Mouse (Mus musculus) left cerebral cortex, adult 2 months (tissue): Measurements from ENCODE around the gene Gnb4. TPM values are rescaled to one million over a fixed set of nuclear protein-coding genes. Genes with fewer than 3 reads are reported as not detected.
A peak's percentile ranks its signal among the peaks of the same experiment; 100 is the strongest.

Experiments used
- DNase-seq, 2 experiments: peaks; one replicate each; pipeline ENCODE4 v3.0.0; 2021 to 2022; ENCODE audit warnings: low spot score in 2 of 2, mixed read lengths in 1 of 2; ENCODE audit errors: extremely low spot score in 1 of 2
- H3K27ac ChIP-seq: fragments of 200-600 bp; 2 replicates; pipeline ENCODE4 v1.8.1; 2022
- H3K4me3 ChIP-seq: fragments of 200-600 bp; 2 replicates; pipeline ENCODE4 v1.8.1; 2022
- CTCF ChIP-seq: fragments of 200-600 bp; IDR thresholded peaks from 2 replicates; pipeline ENCODE4 v1.8.1; 2022; ENCODE audit warnings: antibody characterized with exemption, mild to moderate bottlenecking, moderate library complexity
- intact Hi-C: fragments of 180-260 bp; cut with DNase I; formaldehyde crosslinking; loops from one replicate; pipeline ENCODE4 v1.15.1; 2025
- total RNA-seq, 2 experiments: library from RNA; stranded (reverse); gene quantifications; 2 replicates each; pipeline ENCODE4 v1.2.3; 2021

The Gnb4 gene
- total RNA-seq, 2 experiments from 2014 or later: 22.9 to 27.4 TPM

DNA sequence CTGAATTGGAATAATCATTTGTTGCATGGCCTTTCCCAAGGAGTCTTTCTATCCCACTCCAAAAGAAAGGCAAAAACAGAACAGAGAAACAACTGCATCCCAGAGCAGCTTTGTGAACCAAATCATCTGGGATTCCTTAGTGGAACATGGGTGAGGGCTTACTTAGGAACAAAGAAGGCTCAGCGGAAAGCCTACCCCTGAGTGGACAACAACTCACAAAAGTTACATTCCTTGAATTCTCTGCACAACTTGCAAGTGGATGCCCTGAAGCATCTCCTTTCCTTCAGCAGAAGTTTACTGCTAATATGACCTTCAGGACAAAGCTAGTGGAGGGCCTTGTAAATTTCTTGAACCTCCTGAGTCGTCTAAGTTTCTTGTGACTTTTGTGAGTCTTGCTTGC lies 28.4 kb upstream of the Gnb4 start:
- no peak overlapping the region for H3K27ac ChIP-seq
- H3K4me3 ChIP-seq: no peak overlapping the region
- no peak for DNase-seq
- no peak for TF ChIP-seq CTCF
- intact Hi-C loops: no loop called here

DNA sequence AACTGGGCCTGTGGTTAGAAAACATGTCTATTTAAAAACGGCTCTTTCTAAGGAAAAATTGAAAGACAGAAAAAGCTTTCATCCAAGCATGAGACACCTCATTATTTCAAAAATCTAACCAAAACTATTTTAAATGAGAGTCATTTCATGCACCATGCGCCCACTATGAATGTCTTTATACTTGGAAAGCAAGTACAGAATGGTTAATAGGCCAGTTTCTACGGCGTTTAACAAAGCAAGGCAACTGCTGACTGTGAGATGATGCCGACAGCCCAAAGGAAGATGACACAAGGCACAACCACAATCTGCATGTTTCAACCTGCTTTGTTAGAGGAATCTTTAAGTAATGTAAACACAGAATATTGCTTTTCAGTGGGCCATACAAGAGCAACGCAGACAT lies 25.7 kb upstream of the Gnb4 start:
- H3K4me3 ChIP-seq: no peak overlapping the region
- DNase-seq: no peak
- intact Hi-C loops: no loop called here
- no peak overlapping the region for H3K27ac ChIP-seq
- no peak for TF ChIP-seq CTCF

GRCm38 (mm10) chr3:32638240-32638639 lies 21.9 kb upstream of the Gnb4 start:
- DNase-seq: no peak
- H3K4me3 ChIP-seq: no peak overlapping the region
- intact Hi-C loops: no loop called here
- no peak overlapping the region for H3K27ac ChIP-seq
- TF ChIP-seq CTCF: no peak

GRCm38 (mm10) chr3:32632760-32633264 lies 16.4 kb upstream of the Gnb4 start:
- Histone ChIP-seq H3K27ac (no peak overlapping the region), H3K4me3 (no peak overlapping the region)
- intact Hi-C loops: no loop called here
- no peak for TF ChIP-seq CTCF
- DNase-seq: no peak

GRCm38 (mm10) chr3:32630210-32630609 lies 13.8 kb upstream of the Gnb4 start:
- Histone ChIP-seq H3K27ac (no peak overlapping the region), H3K4me3 (no peak overlapping the region)
- TF ChIP-seq CTCF: no peak
- intact Hi-C loops: no loop called here
- DNase-seq: no peak

DNA sequence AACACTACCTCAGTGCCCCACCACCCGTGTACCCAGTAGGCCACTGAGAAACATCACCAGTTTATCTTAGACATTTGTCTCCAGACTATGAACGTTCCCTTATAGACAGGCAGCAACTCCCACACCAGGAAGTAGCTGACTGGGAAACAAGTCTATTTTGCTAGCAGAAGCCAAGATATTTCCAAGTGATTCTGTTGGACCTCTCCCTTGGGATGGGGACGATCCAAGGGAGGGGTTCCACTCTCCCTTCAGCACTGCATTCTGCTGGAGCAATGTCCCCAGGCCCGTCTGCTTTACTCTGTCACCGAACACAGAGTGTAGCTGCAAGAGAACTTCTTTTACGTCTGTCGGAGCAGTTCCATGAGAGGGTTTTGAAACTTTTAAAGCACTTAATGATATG lies 11.8 kb upstream of the Gnb4 start:
- H3K4me3 ChIP-seq: no peak overlapping the region
- DNase-seq: no peak
- TF ChIP-seq CTCF: no peak
- intact Hi-C loops: no loop called here
- no peak overlapping the region for H3K27ac ChIP-seq

DNA sequence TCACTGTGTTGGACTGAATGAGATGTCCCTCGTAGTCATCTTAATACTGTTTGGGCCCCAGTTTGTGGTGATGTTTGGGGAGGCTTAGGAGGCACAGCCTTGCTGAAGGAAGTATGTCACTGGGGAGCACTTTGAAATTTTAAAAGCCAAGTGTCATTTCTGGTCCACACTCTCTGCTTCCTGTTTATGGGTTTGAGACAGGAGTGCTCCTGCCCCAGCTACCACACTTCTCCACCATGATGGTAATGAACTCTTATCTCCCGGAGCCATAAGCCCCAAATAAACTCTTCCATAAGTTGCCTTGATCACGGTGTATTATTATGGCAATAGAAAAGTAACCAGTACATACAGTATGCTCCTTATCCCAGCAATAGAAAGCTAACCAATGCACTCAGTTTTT lies 5.7 kb upstream of the Gnb4 start:
- DNase-seq: no peak
- no peak for TF ChIP-seq CTCF
- Histone ChIP-seq H3K4me3 (no peak overlapping the region), H3K27ac (no peak overlapping the region)
- intact Hi-C loops: no loop called here

DNA sequence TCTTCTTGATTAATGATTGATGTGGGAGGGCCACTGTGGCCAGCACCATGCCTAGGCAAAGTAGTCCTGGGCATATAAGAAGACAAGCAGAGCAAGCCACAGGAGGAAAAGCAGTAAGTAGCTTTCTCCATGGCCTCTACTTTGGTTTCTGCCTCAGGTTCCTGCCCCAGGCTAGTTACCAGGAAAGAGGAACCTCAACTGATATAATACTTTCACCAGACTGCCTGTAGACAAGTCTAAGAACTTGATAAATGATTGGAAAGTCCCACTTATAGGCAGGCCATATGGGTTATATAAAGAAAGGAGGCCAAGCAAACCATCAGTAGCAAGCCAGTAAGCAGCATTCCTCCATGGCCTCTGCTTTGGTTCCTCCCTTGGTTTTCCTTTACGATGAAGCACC lies 5.3 kb upstream of the Gnb4 start:
- no peak for TF ChIP-seq CTCF
- Histone ChIP-seq H3K4me3 (no peak overlapping the region), H3K27ac (no peak overlapping the region)
- intact Hi-C loops: no loop called here
- DNase-seq: no peak

DNA sequence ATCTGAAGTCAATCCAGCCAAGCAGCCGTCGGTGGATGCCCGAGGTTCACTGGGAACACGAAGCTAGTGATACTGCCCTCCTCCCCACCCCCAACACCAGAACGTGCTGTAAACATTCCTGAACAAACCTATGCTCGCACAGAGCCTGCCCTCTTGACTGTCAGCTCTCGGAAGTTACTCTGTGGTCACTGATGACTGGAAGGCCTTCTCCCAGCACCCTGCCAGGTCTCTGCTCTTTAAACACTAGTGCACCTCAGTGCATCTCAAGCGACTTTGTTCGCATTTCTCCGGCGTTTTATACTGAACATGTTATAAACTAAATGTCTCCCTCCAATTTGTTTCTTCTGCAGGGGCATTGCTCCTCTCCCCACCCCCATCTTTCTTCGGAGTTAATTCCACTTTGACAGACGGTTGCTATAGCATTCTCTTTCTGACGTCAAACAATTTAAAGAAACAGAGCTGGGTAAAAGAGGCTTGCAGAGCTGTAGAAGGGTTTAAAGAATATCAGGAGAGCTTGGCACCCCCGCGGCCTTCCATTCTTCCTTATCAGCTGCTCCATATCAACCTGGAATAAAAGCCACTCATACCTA lies 763 bp upstream of the Gnb4 start:
- no peak for DNase-seq
- H3K27ac ChIP-seq: peak overlapping the region; percentile 15; the same call in 1 of the 2 replicates
- TF ChIP-seq CTCF: no peak
- intact Hi-C loops: no loop called here
- peak overlapping the region; percentile 55 for H3K4me3 ChIP-seq

- Histone ChIP-seq H3K27ac (no peak overlapping the region), H3K4me3 (peak overlapping the region; percentile 55)
- no peak for TF ChIP-seq CTCF
- DNase-seq: no peak
- intact Hi-C loops: no loop called here
Observed at GRCm38 (mm10) chr3:32616006-32616330, 417 bp downstream of the Gnb4 start.

- DNase-seq: no peak
- Histone ChIP-seq H3K4me3 (peak overlapping the region; percentile 55), H3K27ac (no peak overlapping the region)
- intact Hi-C loops: no loop called here
- no peak for TF ChIP-seq CTCF
Observed at GRCm38 (mm10) chr3:32615376-32615775, 1.0 kb downstream of the Gnb4 start.

DNA sequence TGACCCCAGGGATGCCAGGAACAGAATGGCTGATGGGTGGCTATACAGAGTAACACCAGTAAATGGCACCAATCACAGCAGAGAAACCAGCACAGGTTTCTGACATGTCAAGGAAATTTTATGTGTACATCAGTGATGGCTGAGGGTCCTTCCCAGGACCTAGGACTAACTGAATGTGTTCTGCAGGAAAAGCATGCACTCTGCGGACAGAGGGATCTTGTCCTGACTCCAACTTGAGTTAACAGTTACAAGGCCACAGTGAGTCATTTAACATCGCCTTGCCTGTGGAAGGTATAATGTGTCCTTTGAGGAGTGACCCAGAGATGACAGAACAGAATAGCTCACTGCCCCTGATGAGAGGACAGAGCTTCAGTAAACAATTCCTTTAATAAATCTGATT lies 1.6 kb downstream of the Gnb4 start:
- no peak for DNase-seq
- Histone ChIP-seq H3K27ac (no peak overlapping the region), H3K4me3 (no peak overlapping the region)
- TF ChIP-seq CTCF: no peak
- intact Hi-C loops: no loop called here

DNA sequence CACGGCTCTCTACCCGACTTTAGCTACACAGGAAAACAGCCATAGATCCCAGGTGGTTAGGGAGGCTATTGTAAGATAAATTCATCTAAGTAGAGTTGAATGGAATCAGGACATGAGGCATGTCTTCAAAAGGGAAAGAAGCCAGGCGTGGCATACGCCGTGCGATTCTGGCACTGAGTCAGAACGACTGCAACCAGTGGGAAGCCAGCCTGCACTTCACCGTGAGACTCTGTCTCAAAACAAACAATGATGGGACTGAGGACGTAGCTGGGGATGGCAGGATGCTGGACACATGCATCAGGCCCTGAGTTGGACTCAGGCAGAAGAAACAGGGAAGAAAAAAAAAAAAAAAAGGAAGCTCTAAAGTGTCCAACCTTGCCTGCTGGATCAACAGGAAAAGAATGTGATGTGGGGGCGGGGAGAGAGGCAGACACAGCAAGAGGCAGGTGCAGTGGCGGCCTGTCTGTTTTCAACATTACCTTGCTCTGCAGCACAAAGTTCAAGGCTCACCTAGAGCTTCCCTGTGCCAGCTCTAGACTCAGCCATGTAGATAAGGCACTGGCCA lies 4.7 kb downstream of the Gnb4 start:
- no peak for DNase-seq
- no peak for TF ChIP-seq CTCF
- Histone ChIP-seq H3K4me3 (no peak overlapping the region), H3K27ac (no peak overlapping the region)
- intact Hi-C loops: no loop called here
